Mouse (Mus musculus): ENCODE data around the gene Pfas.

- TF ChIP-seq CTCF (IDR thresholded peaks at IDR 0.05; ENCODE audit: borderline replicate concordance, insufficient read depth, low read length) (no peak), POLR2A (IDR thresholded peaks at IDR 0.05; ENCODE audit: low read depth, low read length) (no peak)
These were observed 50.3 kb downstream of the Pfas start for GRCm38 (mm10) chr11:68957971-68958370.
